In genomic region chr6:100127221-100128143, GRCm38 (mm10) we compare ENCODE assay signal across 8 mouse cellular contexts.
DNase-seq lines count a peak whose midpoint lies in the region; ATAC-seq lines count a peak whose summit lies in the region.

No protein-coding gene starts in this region.

- H3K4me2 ChIP-seq in intestine, embryonic 14.5 days (ENCODE audit: low read length) = no peak overlapping the region

- intact Hi-C loops in gastrocnemius, postnatal 14 days (cut with DNase I; ENCODE audit: low total_unique reads) = no loop called here

- no peak overlapping the region for H3K9ac ChIP-seq in intestine, embryonic 14.5 days (ENCODE audit: low read length)

- no peaks in the 10 kb centered on the region for H3K36me3 ChIP-seq in intestine, embryonic 14.5 days (ENCODE audit: control insufficient read depth, insufficient read depth, low read length)

- peaks cover 11% of the 10 kb centered on the region; the same call in 1 of the 2 replicates for H3K4me1 ChIP-seq in intestine, embryonic 14.5 days (replicated peaks; ENCODE audit: control insufficient read depth, insufficient read depth, low read length)

- peak; percentile 28; the same call in 1 of the 2 replicates for ATAC-seq in common myeloid progenitor, adult 5-6 weeks (replicated peaks; ENCODE audit: low read depth, poor library complexity, severe bottlenecking)
- ATAC-seq in intestine, embryonic 14.5 days (replicated peaks; ENCODE audit: low FRiP score, low TSS enrichment, low read depth) = peak; percentile 63

- peak; percentile 94 for DNase-seq in adrenal gland, adult 2 months
- peak; percentile 89 for DNase-seq in gastrocnemius, postnatal 14 days
- DNase-seq in intestine, embryonic 14.5 days (ENCODE audit: low spot score) = peak; percentile 80
- DNase-seq in left cerebral cortex, adult 18-20 months (ENCODE audit: low spot score in 2 of 2) = peak; percentile 72 to 77
- peak; percentile 43 for DNase-seq in mesoderm, embryonic 11.5 days (ENCODE audit: low read depth, low spot score)
- peak; percentile 94 for DNase-seq in skeletal muscle tissue, adult 2 months (ENCODE audit: low read depth, low spot score)
- DNase-seq in thymus, postnatal 10 days (ENCODE audit: low spot score in 2 of 2) = no peak

- H3K4me3 ChIP-seq in intestine, embryonic 14.5 days (ENCODE audit: low read depth, low read length) = no peak overlapping the region

- no peaks in the 10 kb centered on the region for H3K27me3 ChIP-seq in intestine, embryonic 14.5 days (replicated peaks; ENCODE audit: control insufficient read depth, insufficient read depth, low read length)

- no peaks in the 10 kb centered on the region; the same call in 1 of the 2 replicates for H3K9me3 ChIP-seq in intestine, embryonic 14.5 days (ENCODE audit: control insufficient read depth, low read length)

- no peak overlapping the region for H3K27ac ChIP-seq in intestine, embryonic 14.5 days (ENCODE audit: low read depth)

- WGBS in intestine, embryonic 14.5 days = 37% methylated on average over 15 of the region's 15 CpGs

Comparison
In these comparisons a context has a peak if more than half of its experiments do, and no peak if none do; other contexts are left out.
1. DNase-seq: peak in adrenal gland, adult 2 months (single experiment), gastrocnemius, postnatal 14 days (single experiment), intestine, embryonic 14.5 days (single experiment), left cerebral cortex, adult 18-20 months (2 of 2), mesoderm, embryonic 11.5 days (single experiment) and skeletal muscle tissue, adult 2 months (single experiment); none in thymus, postnatal 10 days (0 of 2).